Mouse (Mus musculus) cerebellum, postnatal 10 days (tissue): Measurements from ENCODE around the gene Fam221b.

ENCODE experiments used
- DNase-seq, 2 experiments: peaks; one replicate each; pipeline ENCODE4 v3.0.0; 2021; ENCODE audit warnings: mixed read lengths in 2 of 2

Fam221b gene

DNA sequence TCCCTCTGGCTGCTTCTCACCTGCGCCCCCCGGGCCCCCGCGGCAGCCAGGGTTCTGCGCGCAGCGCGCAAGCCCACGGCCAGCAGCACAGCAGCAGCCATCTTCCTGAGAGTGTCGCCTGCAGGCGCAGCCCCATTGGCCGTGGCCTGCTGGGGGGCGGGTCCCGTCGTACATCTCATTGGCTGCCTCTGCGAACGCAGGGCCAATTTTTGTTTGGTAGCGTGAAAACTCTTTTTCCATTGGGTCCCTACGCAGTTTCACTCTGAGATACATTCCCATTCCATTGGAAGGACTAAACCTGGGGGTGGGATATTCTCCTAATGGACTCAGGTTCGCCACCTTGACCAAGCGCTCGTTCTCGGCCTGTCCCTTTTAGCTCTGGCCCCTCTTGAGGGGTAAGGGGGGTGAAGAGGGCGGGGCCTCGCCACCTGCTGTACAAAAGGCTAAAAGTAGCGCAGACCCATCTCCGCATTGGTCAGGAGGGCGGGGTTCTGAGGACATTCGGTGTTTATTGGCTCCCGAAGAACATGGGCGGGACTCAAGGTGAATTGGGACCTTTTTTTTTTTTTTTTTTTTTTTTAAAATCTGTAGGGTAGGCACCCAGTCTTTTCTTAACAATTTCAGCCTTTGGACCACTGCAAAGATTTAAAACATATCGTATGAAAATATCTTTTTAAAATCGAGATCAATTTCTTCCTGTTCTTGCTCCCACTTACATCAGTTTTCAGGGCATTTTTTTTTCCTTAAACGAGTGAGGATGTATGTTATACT, 12.4 kb downstream of the Fam221b start, which contains the start of gene Hint2:
Gene Hint2, minus strand, starts transcription at position 128 of the 771 bp plus-strand sequence.
- peak; percentile 97 to 98 for DNase-seq

DNA sequence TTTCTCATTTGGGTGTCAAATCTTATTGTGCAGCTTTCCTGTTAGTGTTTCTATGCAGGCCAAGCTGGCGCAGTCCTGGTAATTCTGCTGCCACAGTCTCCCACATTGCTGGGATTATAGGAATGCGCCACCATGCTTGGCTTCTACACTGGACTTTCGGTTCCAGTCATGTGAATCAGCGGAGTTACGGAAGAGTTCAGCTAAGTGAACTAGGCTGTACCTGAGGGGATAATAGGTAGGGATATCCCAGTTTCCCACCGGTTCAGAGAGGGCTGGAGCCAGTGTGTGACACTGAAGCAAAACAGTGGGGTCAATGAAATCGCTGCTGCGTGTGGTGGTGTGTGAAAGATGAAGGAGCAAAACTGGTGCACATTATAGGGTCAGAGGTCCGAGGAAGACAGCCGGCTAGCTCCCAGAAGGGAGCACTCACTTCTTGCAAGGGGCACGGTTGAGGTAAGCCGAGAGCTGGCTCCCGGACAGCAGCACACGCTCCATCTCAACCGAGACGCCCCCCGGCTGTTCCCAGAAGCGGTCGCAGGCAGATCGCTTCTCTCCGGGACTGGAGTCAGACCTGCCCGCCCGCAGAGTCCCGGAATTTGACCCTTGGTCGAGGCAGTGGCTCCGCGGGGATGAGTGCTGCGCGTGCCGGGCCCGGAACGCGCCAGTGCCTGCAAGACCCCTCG, 13.1 kb downstream of the Fam221b start:
- DNase-seq, result no peak

DNA sequence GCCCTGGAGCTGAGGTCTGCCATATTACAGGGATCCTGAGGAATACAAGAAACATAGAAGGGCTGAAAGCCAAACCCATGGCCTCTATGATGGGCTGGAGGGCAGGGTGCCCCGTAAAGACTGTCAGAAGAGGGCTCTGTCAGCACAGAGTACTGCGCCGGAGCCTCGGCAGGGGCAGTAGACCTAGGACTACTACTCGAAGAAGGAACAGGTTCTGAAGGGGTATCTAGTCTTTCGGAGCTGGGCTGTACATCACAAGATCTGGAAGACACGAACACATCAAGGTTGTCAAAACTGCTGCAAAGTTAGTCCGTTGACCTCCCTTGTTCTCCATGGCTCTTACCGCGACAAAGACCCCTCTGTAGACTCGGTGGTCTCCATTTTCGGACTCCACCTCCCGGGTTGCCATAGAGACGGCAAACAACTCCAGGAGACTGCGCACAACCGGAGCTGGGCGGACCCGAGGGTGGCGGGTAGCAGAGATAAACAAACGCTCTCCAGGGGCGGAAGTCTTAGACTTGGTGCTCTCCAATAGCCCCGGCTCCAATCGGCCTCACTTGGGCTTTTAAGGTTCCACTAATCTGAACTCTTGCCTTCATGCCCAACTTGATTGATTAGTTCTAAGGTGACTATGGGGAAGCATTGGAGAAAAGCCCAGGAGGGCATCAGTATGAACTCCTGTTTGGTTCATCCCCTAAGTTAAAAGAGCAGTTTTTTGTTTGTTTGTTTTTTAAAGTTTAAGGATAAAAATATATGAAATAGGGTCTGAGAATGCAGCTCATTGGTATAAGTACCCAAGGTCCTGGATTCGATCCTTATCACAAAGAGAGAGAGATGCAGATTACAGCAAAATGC, 15.6 kb downstream of the Fam221b start, which contains the start of gene Spag8:
Gene Spag8, minus strand, starts transcription at position 434 of the 855 bp plus-strand sequence.
- DNase-seq, result peak; percentile 43 to 47

DNA sequence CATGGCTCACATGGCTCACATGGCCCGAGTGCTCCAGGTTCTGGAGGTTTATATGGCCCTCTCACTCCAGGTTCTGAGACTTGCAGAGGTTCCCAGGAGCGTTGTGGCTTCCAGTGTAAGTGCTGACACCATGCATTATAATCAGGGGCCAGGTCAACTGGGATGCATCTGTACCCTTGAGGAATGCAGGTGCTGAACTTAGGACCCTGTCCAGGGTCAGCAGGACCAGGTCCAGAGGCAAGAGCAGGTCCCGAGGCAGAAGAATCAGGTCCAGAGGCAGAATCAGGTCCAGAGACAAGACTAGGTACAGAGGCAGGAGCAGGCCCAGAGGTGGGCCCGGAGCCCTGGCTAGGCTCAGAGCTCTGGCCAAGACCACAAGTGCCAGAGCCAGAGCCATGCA, 16.2 kb downstream of the Fam221b start:
- DNase-seq, result no peak

DNA sequence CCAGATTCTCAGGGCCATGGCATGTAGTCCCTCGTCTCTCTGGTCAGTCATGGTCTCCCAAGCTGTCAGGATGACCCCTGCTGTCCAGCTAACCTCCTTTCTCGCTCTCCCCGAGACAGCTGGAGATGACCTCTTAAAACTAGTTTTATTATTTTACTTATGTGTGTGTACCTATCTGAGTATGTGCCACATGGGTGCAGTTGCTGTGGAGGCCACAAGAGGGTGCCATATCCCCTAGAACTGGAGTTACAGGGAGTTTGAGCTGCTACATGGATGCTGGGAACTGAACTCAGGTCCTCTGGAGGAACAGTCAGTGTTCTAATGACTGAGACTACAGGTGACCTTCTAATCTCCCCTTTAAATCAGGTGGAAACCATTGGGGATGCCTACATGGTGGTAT, 19.2 kb downstream of the Fam221b start:
- DNase-seq, result no peak

DNA sequence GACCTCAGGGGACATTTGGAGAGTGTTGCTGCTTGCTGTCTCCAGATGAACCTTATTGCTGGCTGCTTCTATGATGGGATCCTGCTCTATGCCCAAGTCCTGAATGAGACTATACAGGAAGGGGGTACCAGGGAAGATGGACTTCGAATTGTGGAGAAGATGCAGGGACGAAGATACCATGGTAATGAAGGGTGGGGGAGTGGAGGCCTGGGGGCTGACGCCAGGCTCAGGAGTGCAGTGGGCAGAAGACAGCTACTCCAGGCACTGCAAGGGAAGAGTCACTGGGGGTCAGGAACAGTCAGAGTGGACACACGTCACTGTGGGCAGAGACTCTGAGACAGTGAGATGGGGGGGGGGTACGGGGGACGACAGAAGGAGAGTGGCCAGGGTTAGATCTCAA, 28.5 kb downstream of the Fam221b start:
- no peak for DNase-seq

DNA sequence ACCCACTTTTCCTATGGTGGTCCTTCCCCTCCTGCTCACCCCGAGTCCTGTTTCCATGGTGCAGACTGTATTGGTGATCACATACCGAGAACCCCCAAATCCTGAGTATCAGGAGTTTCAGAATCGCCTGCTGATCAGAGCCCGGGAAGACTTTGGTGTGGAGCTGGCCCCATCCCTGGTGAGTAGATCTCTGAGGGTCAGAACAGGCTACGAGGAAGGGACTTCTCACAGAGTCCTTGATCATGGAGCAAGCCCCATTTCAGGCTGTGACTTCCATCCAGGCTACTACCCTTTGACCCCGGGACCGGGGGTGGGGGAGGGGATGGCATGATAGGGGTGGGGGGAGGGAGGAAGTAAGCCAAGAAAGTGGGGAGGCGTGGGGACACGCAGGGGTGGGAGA, 28.9 kb downstream of the Fam221b start:
- DNase-seq, result peak in 1 of 2 experiments; percentile 4

DNA sequence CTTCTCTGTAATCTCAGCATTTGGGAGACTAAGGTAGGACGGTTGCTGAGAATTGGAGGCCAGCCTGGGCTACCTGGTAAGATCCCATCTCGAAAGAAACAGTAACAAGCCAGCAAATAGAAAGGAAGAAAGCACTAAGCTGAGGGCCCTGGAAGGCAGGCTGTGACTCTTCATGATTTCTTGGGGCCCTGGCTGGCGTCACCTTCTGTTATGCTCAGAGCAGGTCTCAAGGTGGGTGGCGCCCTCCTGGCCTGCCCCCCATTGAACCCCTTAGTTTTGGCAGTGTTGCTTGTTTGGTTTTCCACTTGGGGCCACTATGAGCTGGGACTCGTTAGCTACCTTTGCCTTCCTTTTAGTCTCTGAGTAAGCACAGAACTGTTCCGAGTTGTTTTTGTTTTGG, 32.2 kb downstream of the Fam221b start:
- DNase-seq, result no peak

DNA sequence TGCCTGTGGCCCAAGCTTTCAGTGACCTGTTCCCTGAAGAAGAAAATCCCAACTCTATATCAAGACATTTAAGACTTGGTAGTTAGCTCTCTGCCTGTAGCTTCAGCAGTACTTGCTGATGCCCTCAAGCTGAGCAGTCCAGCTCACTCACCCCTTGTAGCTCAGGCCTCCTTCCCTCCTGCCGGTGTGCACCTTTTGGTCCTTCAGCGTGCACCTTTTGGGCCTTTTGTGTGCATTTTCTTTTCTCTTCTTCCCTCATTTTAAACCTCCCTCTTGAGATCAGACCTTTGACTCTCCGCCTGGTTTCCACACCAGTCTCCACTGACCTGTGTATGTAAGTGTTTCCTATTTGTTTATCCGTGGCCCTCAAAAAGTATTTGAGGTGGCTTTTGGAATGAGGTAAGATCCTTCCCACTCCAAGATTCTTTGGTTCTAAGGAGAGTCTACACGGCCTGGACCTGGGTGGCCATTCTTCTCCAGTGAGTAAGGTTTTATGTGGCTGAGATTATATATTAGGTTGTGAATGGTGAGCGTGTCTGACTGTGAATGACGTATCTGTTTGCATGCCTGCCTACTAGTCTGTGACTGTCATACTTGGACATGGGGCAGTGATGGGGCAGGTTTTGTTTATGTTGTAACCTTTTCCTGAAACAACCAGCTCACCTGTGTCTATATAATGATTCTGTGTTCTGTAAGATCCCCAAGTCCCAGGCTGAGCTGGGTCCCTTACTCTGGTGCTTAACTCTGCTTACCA, 34.1 kb downstream of the Fam221b start:
- DNase-seq, result no peak

DNA sequence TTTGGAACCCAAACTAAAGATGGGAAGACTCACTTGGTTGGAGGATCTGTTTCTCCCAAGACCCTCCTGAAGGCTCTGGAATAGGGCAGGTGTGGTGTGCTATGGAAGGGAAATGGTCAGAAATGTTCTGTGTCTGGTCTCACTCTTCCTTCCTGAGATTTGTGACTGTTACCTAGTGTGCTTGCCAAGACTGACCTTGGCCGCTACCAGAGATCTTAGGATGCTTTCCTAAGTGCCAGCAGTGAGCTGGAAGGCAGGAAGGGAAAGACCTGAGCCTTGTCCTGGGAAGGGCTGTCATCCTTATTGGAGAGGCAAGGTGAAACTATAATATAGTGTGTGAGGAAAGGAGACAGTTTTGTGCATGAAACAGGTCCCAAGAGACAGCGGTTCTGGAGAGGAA, 35.2 kb downstream of the Fam221b start:
- DNase-seq, result no peak

DNA sequence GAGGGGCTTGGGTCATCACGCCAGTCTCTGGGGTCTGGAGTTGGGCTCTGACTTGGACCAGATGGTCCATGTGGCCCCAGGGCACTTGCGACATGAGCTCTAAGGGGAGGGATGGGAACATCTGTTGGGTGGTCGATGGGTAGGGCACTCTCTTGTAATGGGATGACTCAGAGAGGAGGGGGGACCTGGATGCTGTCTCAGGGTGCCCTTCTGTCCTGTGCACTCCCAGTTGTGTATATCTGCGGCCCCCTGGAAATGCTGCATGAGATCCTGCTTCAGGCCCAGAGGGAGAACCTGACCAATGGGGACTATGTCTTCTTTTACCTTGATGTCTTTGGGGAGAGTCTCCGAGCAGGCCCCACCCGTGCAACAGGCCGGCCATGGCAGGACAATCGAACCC, 35.6 kb downstream of the Fam221b start:
- DNase-seq, result peak in 1 of 2 experiments; percentile 41

DNA sequence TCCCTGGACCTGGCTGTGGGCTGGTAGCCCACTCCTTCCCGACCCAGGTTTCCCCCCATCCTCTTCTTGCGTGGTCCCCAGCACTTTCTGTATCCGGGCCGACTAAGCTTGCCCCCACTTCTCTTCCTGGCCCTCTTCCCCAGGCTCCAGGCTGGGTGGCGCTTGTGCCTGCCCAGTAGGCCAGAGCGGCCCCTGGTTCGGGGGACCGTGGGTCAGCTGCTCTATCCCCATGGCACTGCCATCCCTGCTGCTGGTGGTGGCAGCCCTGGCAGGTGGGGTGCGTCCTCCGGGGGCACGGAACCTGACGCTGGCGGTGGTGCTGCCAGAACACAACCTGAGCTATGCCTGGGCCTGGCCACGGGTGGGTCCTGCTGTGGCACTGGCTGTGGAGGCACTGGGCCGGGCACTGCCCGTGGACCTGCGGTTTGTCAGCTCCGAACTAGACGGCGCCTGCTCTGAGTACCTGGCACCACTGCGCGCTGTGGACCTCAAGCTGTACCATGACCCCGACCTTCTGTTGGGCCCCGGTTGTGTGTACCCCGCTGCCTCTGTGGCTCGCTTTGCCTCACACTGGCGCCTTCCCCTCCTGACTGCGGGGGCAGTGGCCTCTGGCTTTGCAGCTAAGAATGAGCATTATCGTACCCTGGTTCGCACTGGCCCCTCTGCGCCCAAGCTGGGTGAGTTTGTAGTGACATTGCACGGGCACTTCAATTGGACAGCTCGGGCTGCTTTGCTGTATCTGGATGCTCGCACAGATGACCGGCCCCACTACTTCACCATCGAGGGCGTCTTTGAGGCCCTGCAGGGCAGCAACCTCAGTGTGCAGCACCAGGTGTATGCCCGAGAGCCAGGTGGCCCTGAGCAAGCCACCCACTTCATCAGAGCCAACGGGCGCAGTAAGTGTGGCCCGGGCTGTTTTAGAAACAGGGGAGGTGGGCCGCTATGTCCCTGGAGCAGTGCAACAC, 36.7 kb downstream of the Fam221b start:
- DNase-seq, result peak in 1 of 2 experiments; percentile 60

DNA sequence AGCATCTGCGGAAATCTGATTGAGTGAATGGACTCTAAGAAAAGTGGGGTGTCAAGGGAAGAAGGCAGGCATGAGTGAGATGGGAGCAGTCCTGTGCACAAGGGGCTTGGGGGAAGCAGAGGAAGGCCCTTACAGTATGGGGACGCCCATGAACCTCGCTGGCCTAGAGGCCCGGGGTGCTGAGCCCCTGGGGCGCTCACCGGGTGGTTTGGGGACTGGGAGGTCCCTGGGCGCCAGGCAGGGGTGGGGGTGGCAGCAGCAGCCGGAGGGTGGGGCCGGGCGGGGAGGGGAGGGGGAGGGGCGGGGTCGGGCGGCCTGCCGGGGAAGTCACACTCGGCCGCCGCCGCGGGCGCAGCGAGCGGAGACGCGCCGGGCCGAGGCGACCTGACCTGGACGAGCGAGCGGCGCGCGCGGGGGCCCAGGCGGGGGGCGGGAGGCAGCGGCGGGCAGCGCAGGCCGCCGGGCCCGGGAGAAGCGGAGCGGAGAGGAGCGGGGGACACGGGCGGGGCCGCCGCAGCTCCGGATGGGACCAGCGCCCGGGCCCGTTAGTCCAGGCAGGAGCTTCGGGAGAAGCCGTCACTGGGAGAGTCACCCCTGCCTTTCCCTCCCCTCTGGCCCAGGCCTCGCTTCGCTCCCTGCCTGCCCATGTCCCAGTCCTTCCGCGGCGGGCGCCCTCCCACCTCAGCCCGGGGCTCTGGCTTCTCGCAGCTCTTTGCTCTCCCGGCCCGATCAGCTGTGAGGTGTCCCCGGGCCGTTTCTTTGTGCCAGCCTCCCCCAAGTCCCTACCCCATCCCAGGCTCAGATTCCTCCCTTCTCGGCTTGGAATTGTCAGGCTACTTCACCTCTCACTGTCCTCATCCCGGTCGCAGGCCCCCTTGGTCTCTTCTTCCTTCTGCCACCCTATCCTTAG, 37.6 kb downstream of the Fam221b start, which contains the start of gene Npr2:
Gene Npr2, plus strand, starts transcription at position 890 of the 910 bp plus-strand sequence.
- peak; percentile 72 to 78 for DNase-seq

DNA sequence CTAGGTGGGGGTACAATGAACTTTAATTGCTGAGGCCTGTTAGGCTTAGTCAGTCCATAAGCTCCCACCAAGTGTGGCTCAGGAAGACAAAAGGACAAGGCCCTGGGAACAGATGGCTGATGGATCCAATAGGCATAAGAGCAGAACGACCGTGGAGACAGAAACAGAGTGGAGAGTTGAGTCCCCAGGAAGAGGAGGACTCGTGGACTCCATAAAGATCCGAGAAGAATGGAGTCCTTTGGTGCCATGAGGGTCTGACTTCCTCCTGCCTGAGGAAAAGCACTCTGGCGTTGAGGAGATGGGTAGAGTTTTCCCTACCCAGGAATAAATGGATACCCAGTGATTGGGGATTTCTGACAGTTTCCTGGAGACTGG, 38.3 kb downstream of the Fam221b start:
- DNase-seq, result peak in 1 of 2 experiments; percentile 40

DNA sequence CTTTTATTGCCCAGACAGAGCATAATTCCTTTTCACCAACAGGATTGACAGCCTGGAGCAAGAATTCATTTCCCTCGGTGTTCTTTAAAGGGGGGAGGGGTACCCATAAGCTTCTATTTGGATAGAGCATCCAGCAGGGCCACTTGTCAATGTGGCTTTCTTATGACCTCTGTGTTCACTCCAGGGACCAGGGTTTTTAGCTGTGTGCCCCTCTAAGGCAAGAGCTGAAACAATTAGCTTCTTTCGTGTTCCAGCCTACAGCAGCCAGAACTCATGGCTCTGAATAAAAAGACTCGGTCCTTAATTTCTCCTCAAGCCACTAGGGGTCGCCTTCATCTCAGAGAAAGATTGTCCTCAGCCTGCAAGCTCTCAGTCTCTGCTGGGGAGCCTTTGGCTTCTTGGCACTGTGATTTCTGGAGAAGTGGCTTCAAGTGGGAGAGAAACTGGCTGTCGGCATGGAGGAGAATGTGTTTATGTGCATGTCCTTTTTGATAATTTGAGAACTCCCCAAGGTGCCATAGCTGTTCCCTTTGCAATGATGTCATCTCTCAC, 38.8 kb downstream of the Fam221b start:
- DNase-seq, result peak; percentile 93 to 94

DNA sequence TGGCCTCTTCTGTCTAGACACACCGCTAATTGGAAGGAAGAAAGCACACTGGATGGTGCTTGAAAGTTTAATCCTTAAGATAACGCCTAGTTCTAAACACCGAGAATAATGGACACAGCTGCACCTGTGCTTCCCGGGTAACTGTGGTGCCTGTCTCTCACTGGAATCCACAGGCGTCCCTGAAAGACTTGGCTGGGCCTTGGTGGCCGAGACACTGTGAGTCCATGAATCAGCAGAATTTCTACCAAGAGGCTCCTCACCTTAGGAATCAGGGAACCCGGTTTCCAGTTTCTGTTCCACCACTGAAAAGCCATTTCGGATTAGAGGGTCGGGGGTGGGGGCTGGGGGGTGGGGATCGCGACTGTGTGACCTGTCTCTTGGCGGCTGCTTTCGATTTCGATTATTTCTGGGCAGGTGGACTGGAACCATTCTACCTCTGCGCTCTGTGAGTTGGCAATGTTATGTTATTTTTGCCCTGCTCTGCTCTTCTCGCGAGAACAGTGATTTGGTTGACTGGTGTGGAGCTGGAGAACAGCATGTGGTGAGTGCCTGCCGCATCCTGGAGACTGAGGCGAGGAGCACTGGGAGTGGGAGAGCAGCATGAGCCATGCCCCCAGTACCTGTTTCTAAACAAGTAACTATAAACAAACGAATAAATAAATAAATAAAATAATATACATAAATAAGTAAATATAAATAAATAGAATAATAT, 39.7 kb downstream of the Fam221b start:
- DNase-seq, result peak; percentile 70 to 71

DNA sequence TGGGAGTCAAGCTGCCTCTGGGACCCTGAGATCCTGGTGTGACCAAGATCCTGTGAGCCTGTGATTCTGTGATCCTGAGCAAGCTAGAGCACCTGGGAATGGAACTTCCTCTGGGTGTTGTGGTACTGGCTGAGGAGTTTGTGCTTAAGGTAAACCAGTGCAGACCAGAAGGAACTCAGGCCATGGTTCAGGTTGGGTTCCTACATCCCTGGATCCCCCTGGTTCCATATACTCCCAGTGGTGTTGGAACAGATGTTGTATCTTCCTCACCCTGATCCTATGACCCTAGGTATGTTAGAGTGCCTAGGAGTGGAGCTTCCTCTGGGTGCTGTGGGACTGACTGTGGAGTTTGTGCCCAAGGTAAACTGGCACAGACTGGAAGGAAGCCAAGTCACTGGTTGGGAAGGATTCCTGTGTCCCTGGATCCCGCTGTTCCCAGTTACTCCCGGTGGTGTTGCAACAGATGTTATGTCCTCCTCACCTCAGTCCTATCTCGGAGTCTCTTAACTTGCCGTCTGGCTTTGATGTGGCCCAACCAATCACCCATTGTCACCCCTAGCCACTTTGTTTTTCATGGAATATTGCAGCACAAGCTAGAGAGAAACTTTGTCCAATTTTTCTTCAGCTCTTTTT, 48.7 kb downstream of the Fam221b start:
- DNase-seq, result no peak

DNA sequence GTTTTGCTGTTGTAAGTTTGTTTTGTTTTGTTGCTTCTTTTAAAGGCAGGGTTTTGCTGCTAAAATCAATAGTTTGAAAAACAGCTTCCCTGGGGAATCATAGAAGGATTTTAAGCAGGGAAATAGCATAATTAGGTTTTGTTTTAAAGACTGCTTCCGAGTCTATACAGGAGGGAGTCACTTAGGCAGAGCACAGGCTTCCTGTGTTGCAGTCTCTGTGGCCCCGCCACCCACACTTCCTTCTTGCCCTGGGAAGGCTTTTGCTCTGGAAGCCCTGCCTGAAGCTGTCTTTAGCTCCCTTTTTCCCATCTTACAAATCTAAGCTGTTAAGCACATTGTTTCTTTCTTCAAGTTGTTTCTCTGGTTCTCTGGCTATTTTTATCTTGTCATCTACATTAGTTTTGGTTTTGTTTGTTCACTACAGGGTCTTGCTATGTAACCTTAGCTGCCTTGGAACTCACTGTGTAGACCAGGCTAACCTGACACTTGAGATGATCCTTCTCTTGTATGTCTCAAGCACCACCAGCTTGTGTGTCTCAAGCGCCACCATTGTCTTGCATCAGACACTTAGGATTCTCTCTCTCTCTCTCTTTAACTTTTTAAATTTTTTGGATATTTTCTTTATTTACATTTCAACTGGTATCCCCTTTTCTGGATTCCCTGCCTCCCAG, 55.8 kb downstream of the Fam221b start:
- DNase-seq, result no peak
